Mouse (Mus musculus): ENCODE results near the gene Syt8.

The Syt8 gene

DNA sequence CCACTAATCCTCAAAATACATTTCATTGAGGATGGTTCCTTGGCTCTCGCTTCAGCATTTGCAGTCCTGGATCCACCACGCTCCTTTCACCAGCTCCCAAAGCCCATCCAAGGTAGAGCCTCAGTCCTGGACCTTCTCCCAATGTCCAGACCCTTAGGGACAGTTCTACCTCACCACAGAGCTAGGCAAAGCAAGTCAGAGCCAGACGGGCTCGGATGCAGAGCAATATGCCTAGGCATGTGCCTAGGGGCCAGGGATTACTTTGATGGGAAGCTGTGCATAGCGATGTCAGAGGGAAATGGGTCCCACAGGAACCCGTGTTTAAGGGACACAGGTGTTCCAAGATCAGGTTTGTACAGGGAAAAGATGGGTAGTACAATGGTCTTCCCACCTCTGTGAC, 10.7 kb downstream of the Syt8 start:
- no peak for DNase-seq (ENCODE audit: low spot score)

DNA sequence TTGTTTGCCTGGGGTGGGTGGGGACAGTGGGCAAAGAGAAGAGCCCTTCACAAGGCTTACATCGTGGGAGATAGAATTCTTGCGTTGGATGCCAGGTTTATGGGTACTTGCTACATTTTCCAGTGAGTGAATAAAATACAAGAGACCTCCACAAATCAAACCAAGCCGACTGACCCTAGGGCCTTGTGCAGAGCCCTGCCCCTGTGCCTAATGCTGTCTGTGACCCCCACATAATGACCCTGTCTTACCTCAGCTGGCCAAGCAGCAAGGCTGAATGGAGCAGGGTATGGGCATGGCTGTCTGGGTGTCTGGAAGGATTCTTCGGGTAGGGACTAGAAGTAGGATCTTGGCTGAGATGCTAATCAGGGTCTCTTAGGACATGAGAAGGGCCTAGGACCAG, 11.6 kb downstream of the Syt8 start:
- DNase-seq (ENCODE audit: low spot score), result no peak

DNA sequence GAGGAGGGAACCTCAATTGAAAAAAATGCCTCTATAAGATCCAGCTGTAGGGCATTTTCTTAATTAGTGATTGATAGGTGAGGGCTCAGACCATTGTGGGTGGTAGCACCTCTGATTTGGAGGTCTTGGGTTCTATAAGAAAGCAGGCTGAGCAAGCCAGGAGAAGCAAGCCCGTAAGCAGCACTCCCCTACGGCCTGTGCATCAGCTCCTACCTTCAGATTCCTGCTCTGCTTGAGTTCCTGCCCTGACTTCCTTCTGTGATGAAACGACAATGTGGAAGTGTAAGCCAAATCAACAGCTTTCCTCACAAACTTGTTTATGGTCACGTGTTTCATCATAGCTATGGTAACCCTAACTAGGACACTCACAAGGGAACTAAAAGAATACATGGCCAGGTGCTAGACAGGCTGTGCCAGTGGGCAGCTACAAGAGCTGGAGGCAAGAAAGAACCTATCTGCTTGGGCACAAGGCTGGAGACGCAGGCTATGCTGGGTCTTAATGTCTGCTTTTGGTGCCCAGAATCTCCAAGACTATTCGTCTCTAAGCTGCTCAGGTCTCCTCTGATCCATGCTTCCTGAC, 14.5 kb downstream of the Syt8 start:
- no peak for DNase-seq (ENCODE audit: low spot score)

DNA sequence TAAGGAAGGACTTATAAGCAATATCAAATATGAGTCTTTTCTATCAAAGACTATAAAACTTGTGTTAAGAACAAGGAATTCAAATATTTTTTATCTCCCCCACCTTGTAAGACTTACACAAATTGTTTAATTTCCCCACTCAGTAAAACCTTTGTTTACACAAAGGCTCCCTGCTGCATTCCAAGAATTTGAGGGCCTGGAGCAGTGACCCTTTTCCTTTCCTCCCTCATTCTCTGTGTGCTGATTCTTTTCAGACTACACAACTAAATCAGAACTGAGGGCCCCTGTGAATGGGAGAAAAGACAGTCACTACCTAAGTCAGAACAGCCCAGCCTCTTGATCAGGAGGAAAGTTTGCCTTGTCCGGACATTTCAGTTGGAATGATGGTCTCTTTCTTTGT, 20.1 kb downstream of the Syt8 start:
- DNase-seq (ENCODE audit: low spot score), result no peak

DNA sequence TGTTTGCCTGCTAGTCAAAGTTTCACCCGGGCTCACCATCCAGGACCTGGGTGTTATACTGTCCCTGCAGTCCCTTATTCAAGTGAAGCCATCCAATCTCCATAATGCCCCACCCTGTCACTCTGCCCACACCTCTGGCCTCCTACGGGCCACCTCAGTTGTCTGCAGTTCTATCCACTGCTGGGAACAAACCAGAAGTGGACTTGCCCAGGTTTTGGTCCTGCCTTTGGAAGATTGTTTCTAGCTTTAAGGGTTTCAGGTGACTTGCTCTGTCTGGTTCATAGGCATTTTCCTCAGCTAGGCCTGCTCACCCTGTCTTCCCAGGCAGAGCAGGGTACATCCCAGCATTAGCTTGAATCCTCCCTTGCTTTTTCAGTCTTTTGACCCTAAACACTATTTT, 20.6 kb downstream of the Syt8 start:
- no peak for DNase-seq (ENCODE audit: low spot score)

DNA sequence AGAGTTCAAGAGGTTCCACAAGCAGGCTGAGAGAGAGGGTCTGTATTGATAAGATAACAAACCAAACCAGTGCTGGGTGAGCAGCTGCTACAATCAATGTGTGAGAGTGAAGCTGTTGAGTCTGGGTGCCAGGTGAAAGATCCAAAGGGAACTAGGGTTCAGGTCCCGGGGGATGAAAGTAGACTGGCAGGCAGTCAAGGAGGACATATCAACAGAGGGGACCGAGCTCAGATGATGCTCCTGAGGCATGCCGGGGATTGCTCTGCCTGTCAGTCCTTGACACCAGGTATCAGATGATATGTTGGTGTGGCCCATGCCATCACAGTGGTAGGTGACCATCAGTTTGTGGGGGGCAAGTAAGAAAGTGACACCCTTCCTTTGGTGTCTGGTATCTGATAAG, 22.2 kb downstream of the Syt8 start:
- no peak for DNase-seq (ENCODE audit: low spot score)

DNA sequence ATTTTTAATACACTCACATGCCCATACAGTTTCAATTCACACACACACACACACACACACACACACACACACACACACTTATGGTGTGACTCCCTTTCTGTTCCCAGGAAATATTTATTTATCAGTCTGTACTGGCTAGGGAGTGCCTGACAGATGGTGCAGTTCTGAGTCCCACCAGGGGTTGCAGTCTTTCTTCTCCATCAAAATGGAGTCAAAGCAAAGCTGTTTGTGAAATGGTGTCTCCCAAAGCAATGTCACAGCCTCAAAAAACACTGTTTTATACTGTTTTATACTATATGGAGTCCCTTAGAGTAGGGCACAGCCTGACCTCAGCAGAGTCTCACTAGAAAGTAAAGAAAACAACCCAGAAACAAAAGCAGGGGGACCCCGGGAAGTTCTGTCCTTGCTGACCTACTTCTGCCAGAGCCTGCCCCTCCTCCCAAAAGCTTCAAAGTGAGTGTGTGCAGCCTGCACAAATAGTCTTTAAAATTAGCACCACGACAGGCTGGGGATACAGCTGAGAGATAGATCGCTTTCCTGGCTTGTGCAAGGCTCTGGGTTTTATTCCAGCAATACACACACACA, 22.7 kb downstream of the Syt8 start:
- DNase-seq (ENCODE audit: low spot score), result no peak

DNA sequence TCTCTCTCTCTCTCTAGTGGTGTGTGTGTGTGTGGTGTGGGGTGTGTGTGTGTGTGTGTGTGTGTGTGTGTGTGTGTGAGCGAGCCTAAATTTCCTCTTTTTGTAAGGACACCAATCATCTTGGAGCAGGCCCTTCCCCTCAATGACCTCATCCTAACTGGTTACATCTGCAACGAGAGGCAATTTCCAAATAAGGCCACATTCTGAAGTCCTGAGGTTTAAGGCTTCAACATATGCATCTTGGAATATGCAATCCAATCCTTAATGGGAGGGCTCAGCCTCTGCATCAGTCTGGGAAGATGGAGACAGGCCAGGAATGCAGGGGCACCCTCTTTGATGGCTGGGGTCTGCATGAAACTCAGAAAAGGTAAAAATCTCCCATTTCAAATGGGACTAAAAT, 23.4 kb downstream of the Syt8 start:
- DNase-seq (ENCODE audit: low spot score), result no peak

DNA sequence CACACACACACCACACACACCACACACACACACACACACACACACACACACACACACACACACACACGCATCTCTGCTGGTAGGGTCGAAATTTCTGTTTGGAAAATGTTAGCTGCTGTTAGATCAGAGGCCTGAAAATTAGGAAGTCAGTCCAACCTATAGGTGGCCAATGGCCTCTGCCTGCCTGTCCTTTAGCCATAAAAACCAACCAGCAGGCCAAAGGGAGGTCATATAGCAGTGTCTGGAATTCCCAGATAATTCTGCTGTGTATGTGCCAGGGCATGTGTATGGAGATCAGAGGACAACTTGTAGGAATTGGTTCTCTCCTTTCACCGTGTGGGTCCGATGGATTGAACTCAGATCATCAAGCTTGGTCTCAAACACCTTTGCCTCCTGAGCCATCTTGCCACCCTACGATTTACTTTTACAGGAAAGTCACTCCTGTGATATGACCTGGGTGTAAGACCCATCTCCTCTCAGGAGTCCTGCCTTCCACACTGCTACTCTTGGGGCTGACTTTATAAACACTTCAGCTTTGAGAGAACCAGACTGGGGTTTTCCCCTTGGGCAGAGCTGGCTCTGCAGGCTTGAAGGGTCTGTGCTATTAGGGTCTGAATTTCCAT, 24.1 kb downstream of the Syt8 start:
- DNase-seq (ENCODE audit: low spot score), result no peak

DNA sequence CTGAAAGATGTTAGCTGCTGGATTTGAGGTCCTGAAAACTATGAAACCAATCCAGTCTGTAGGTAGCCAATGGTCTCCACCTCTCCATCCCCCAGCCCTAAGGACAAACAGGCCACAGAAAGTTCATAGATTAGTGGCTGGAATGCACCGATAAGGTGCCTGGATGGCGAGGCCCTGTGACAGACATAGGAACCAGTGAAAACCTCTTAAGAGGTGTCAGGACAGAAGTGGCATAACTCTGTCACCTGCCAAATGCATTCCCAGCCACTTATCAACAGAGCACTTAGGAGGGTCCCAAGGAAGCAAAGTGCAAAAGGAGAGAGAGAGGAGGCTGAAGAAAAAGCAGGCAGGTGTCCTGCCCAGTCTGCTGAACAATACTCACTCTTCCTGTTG, 24.6 kb downstream of the Syt8 start:
- no peak for DNase-seq (ENCODE audit: low spot score)

DNA sequence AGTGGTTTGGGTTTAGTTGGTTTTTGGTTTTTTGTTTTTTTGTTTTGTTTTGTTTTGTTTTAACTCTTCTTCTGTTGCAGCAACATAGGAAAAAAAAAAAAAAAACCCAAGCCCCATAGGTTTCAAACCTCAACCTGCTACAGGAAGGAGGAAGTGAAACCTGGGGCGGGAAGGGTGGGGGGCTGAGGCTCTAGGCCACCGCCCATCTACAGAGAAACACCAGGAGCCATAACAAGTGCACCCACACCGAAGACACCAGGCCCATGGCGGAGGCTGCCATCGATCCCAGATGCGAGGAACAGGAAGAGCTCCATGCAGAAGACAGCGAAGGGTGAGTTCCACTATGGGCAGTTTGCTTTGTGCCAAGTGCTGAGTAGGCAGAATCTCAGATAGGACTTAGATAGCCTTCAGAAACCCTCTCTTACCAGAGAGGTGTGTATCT, 26.0 kb downstream of the Syt8 start, which contains the start of gene Lsp1:
Lsp1 (plus strand) TSS at position 174 of the 442 bp plus-strand sequence.
- no peak for DNase-seq (ENCODE audit: low spot score)

DNA sequence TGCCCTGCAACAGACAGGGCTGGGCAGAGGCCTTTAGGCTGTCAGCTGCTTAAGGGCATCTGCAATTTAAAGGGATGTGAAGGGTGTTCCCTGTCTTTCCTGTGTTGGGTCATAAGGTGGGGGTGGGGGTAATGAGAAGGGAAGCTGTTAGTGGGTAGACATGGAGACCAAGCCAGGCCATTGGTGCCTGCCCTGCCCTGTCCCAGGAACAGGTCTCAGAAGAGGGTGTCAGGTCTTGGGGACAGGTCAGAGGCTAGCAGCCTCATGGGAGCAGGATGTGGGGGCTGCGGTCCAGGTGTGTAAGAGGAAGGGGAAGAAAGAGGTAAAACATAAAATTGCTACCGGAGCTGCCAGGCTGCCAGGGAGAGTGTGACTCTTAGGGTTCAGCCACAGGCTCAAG, 26.8 kb downstream of the Syt8 start:
- no peak for DNase-seq (ENCODE audit: low spot score)

DNA sequence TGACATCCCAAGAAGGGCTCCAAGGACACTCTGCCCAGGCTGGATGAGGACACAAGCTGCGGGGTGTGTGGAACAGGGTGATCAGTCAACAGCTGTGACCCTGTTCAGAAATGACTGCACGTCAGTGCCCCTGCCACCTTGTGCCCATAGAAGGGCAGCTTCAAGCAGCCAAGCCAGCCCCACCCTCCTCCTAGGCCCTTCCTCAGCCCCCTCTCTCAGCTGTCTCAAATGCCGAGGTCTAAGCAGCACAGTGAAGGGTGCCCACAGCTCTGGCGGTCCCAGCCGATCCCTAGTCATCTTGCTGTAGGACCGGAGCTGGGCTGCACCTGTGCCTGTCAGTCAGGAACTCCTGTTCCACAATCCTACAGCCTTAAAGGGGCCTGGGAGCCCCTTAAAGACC, 27.5 kb downstream of the Syt8 start:
- DNase-seq (ENCODE audit: low spot score), result no peak

DNA sequence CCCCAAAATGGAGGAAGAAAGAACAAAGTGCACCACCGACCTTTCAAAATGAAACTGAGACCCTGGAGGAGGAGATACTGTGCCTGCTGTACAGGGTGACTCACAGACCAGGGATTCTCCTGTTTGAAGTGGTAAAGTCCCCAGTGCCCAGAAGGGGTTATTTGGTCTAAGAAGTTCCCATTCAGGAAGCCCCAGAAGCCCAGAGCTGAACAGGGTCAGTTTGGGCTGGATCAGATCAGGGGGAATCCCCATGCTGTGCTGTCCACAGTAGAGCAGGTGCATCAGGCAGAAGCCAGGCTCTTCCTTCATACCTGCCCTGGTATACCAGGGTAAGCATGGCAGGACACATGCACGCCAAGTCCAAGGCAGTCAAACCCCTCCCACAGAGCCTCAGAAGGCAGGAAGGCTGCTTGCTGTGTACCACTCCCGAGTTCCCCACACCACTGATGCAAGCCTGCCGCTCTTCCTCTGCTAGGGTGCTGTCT, 28.0 kb downstream of the Syt8 start:
- no peak for DNase-seq (ENCODE audit: low spot score)

DNA sequence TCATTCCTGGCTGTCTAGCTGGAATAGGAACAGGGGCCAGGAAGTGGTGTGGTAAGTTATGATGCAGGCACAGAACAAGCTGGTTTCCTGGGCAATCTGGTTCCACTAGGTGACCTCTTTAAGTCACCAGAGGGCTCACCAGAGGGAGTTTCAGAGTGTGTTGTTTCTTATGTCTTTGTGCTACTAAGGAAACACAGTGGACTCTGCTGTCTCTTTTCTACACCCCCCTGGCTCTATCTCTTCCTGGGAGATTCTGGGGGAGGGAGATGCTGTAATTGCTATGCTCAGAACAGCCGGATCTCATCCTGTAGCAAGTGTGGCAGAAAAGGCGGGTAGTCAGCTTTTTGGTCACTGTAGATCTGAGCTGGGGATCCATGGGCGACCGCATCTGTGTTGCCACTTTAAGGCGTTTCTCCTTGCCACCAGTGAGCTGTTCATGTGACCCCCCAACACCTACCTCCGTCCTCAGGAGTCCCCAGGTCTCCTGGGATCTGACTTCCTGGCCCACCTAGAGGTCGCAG, 35.6 kb downstream of the Syt8 start:
- DNase-seq (ENCODE audit: low spot score), result peak; percentile 9

DNA sequence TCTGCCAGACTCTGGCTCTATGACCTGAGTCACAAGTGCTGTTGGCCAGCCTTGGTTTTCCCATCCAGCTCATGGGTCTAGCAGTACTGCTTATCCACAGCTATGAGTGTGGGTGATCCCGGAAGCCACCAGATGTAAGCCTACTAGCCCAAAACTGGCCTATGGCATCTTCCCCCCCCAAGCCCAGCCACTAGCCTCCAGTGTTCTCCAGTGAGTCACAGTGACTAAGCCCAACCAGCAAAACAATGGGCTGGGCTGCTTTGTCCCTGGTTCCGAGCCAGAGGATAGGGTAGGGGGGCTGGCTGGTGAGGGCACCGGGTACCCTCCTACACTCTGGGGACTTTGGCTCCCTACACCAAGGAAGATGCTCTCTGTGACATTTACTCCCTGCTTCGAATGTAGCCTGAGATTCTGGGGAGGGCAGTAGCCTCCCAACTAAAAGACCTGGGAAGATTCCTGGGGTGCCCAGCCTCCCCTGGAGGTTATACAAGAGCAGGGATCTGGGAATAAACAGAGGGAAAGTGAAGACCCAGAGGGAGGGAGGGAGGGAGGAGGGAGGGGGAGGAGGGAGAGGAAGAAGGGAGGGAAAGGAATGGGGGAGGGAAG, 36.3 kb downstream of the Syt8 start:
- DNase-seq (ENCODE audit: low spot score), result peak; percentile 46

DNA sequence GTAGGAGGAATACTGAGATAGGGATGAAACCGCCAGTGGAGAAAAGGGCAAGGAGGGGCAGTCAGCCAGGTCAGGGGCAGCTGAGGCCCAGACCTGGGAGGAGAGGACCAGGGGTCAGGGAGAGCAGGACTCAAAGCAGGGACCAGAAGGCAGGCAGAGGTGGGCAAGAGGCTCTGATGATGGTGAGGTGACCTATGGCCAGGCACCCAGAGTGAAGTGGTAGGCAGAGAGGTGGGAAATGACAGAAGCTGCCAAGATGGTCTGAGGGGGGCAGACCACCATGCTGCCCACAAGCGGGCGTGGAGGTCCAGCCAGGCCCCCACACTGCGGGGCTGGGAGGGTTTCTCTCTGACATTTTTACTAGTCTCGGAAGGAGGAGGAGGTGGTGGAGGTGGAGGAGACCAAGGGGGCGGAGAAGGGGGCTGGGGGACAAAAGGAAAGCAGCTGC, 36.8 kb downstream of the Syt8 start:
- DNase-seq (ENCODE audit: low spot score), result no peak

DNA sequence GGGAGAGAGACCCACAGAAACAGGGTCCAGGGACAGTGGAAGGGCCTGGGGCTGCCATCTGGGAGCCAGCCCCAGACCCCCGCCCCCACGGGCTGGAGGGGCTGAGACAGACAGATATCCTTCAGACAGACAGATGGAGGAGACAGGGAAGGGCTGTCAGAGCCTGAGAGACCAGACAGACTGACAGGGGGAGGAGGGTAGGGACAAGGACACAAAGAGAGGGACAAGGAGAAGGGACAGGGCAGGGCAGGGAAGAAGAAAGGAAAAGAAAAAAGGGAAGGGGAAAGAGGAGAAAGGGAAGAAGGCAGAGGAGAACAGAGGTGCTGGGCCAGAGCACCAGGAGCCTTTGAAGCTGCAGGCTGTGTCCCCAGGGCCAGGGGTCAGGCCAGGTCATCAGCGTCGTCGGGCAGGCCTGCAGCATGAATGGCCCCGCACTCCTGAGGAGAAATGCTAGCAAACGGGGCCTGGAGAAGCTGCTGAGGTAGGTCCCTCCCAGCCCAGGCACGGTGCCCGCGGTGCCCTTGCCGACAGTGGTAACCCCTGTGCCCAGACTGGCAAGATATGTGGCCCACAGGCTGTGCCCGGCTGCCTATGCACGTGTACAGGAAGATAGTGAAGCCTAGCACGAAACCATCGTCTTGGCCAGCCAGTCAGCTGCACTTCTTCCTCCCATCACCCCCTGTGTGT, 37.4 kb downstream of the Syt8 start:
- DNase-seq (ENCODE audit: low spot score), result no peak

DNA sequence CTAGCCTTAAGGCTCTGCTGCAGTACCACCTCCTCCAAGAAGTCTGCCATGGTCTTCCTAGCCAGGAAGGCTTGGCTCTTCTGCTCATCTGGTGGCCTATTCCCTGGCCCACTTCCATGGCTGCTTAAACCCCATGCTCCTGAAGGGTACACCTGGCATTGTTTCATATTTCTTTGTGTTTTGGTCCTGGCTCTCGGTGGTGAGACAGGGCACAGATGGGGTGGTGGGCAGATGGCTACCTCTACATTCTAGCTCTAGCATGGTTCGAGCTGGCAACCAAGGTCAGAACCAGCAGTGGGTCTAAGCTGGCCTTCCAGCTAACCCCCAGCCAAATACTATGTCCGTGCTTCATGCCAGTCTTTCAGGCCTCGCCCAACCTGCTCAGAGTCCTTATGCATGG, 38.3 kb downstream of the Syt8 start:
- peak; percentile 2 for DNase-seq (ENCODE audit: low spot score)

DNA sequence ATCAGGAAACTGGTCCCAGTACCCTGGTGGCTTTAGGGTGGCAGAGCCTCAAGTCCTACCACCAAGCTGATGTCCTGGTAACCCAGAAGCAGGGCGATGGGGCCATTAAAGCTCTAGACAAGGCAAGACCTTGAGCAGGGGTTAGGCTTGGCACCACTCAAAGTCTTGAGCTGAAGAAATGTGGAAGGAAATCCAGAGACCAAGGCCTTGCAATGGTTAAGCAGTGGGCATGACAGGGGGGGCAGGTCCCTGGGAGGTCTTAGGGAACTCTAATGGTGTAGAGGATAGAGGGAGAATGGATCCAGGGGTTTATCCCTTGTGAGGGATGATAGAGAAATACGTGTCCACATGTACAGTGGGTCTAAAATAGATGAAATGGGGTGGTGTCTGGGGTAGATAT, 38.8 kb downstream of the Syt8 start:
- DNase-seq (ENCODE audit: low spot score), result peak; percentile 1

DNA sequence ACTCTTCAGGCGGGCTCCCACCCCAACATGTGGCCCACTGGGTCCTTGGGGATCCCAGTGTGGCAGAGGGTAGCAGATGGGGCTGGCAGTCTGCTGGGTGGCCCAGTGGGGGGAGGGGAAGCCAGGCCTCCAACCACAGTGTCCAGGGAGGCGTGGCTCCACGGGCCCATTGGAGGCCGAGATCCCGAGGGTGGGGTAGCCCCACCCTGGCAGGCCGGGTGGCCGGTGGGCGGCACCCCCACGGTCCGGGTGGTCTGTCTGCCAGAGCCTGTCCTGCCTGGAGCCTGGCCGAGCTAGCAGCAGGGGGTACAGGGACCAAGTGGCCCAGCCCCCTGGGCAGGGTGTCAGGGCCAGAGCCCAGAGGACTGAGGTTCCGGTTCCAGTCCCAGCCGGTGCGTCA, 40.1 kb downstream of the Syt8 start:
- DNase-seq (ENCODE audit: low spot score), result peak; percentile 44

DNA sequence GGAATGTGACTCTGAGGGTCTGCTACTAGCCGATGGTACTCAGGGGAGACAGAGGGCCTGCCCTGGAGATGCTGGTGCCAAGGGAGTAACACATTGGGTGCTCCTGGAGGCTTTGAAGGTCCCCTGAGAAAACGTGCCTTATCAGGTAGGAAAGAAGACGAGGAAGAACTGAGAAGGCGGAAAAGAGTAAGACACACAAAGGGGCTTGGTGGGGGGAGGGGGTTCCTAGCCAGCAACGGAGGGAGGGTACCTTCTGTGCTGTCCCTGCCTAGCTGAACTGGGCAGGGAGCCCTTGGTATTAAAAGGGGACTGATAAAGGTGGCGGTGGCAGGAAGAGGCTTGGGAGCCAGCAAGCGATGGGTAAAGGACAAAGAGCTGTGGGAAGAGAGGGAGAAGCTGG, 41.0 kb downstream of the Syt8 start:
- DNase-seq (ENCODE audit: low spot score), result no peak
